Mouse (Mus musculus): ENCODE measurements around the gene Rab11fip3. TPM values are rescaled to one million over a fixed set of nuclear protein-coding genes. Genes with fewer than 3 reads are reported as not detected.
A peak's percentile ranks its signal among the peaks of the same experiment; 100 is the strongest.

The Rab11fip3 gene
- polyA plus RNA-seq, 1 experiment from 2014 or later = 29.0 TPM

GRCm38 (mm10) chr17:25984066-25984465, 85.3 kb downstream of the Rab11fip3 start:
- Histone ChIP-seq H3K4me2 (ENCODE audit: low read depth, low read length) (peak overlapping the region; percentile 54), H3K9me3 (ENCODE audit: control insufficient read depth, low read length) (no peaks in the 10 kb centered on the region), H3K27me3 (ENCODE audit: control insufficient read depth, insufficient read depth, low read length) (no peaks in the 10 kb centered on the region), H3K36me3 (ENCODE audit: control insufficient read depth, insufficient read depth, low read length) (no peaks in the 10 kb centered on the region), H3K27ac (ENCODE audit: low read depth, low read length) (no peak overlapping the region), H3K4me1 (ENCODE audit: control insufficient read depth, insufficient read depth, low read length) (peaks cover 11% of the 10 kb centered on the region), H3K4me3 (ENCODE audit: low read depth, low read length) (peak overlapping the region; percentile 77), H3K9ac (replicated peaks; ENCODE audit: low read depth, low read length) (no peak overlapping the region)
- no peak for ATAC-seq (ENCODE audit: low read depth)
- WGBS = 100% methylated on average over 1 of the region's 1 CpGs

DNA sequence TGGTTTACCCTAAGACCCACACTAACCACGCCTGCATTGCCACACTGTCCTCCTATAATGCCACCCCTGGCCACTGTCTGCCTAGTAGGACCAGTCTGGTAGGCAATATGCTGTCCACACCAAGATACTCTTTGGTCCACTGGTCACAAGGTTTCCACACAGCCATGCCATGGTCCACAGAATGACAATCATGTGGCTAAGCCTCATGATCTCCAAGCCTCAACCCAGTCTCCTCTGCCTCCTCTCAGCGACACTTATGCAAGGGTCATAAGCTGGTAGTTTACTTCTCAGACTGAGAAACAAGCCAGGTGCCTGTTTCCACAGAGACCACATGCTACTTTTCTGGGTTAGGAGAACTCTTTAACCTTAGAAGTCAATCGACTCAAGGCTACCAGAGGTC, 86.4 kb downstream of the Rab11fip3 start:
- Histone ChIP-seq H3K4me3 (ENCODE audit: low read depth, low read length) (no peak overlapping the region), H3K27me3 (ENCODE audit: control insufficient read depth, insufficient read depth, low read length) (no peaks in the 10 kb centered on the region), H3K4me2 (ENCODE audit: low read depth, low read length) (no peak overlapping the region), H3K36me3 (ENCODE audit: control insufficient read depth, insufficient read depth, low read length) (no peaks in the 10 kb centered on the region), H3K27ac (ENCODE audit: low read depth, low read length) (no peak overlapping the region), H3K9ac (replicated peaks; ENCODE audit: low read depth, low read length) (no peak overlapping the region), H3K4me1 (ENCODE audit: control insufficient read depth, insufficient read depth, low read length) (peaks cover 11% of the 10 kb centered on the region), H3K9me3 (ENCODE audit: control insufficient read depth, low read length) (no peaks in the 10 kb centered on the region)
- 92% methylated on average over 3 of the region's 3 CpGs for WGBS
- no peak for ATAC-seq (ENCODE audit: low read depth)

DNA sequence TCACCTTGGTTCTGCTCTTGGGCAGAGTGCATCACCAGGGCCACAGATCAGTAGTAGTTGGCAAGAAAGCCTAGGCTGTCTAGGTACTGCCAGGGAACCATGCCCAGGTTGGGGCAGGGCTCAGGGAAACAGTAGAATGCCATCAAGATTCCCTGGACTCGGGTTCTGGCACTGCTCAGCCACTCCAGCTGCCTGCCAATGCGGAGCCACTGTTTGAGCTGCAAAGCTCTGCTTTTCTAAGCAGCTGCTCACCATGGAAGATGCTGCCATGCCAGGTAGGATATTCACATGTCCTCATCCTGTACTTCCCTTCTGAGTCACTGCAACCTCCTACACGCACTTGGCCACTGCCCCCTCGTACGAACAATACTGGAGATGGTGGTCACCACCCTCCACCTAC, 88.5 kb downstream of the Rab11fip3 start:
- H3K9ac ChIP-seq (replicated peaks; ENCODE audit: low read depth, low read length) = no peak overlapping the region
- no peaks in the 10 kb centered on the region for H3K36me3 ChIP-seq (ENCODE audit: control insufficient read depth, insufficient read depth, low read length)
- H3K4me1 ChIP-seq (ENCODE audit: control insufficient read depth, insufficient read depth, low read length) = peaks cover 11% of the 10 kb centered on the region
- WGBS = 93% methylated on average over 5 of the region's 5 CpGs
- H3K27ac ChIP-seq (ENCODE audit: low read depth, low read length) = no peak overlapping the region
- H3K27me3 ChIP-seq (ENCODE audit: control insufficient read depth, insufficient read depth, low read length) = no peaks in the 10 kb centered on the region
- H3K4me3 ChIP-seq (ENCODE audit: low read depth, low read length) = no peak overlapping the region
- no peaks in the 10 kb centered on the region for H3K9me3 ChIP-seq (ENCODE audit: control insufficient read depth, low read length)
- H3K4me2 ChIP-seq (ENCODE audit: low read depth, low read length) = no peak overlapping the region
- no peak for ATAC-seq (ENCODE audit: low read depth)

DNA sequence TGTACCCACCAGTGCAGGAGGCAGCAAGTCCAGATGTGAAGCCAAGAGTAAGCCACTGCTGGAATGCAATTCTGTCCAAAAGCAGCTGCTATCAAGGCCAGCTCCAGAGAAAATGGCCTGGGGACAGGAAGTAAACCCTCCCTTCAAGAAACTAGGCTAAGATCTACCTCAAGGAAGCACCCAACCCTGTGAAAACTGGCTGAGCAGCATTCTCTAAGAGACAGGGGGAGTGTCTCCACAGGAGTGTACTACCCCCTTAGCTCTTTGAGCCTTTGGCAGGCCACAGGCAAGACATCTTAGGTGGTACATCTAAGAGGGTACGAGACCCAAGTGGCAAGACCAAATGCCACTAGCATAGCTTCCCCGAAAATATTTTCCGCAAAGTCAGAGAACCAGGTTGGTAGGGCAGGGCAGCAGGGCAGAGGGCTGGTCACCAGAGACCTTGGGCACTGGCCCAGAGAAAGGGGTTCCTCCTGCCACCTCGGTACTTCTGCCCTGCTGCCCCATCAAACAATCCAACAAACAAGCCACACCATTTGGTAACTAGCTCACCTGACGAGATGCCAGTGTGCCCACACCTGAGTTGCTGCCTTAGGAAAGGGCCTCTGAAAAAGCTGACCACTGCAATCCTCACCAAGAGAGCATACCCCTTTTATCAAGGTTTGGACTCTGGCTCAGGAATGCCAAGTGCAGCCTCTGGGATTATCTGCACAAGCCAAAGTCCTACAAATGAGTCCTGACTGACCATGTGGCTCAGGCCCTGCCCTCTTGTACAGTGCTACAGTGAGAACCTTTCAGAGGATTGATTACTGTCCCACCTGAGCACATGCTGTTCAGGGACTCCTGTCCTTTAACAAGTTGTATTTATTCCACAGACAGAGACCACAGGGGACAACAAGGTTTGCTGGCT, 89.3 kb downstream of the Rab11fip3 start:
- WGBS = 95% methylated on average over 5 of the region's 5 CpGs
- H3K27me3 ChIP-seq (ENCODE audit: control insufficient read depth, insufficient read depth, low read length) = no peaks in the 10 kb centered on the region

GRCm38 (mm10) chr17:25970954-25971707, 98.2 kb downstream of the Rab11fip3 start:
- no peak overlapping the region for H3K4me3 ChIP-seq (ENCODE audit: low read depth, low read length)
- H3K9ac ChIP-seq (replicated peaks; ENCODE audit: low read depth, low read length) = no peak overlapping the region
- H3K27me3 ChIP-seq (ENCODE audit: control insufficient read depth, insufficient read depth, low read length) = no peaks in the 10 kb centered on the region
- 91% methylated on average over 4 of the region's 4 CpGs for WGBS
- H3K4me1 ChIP-seq (ENCODE audit: control insufficient read depth, insufficient read depth, low read length) = no peaks in the 10 kb centered on the region
- H3K4me2 ChIP-seq (ENCODE audit: low read depth, low read length) = no peak overlapping the region
- ATAC-seq (ENCODE audit: low read depth) = no peak
- H3K9me3 ChIP-seq (ENCODE audit: control insufficient read depth, low read length) = no peaks in the 10 kb centered on the region
- no peak overlapping the region for H3K27ac ChIP-seq (ENCODE audit: low read depth, low read length)
- H3K36me3 ChIP-seq (ENCODE audit: control insufficient read depth, insufficient read depth, low read length) = no peaks in the 10 kb centered on the region

More for the DNA sequence above, 89.3 kb downstream of the Rab11fip3 start:
- no peaks in the 10 kb centered on the region for H3K36me3 ChIP-seq (ENCODE audit: control insufficient read depth, insufficient read depth, low read length)
- no peak overlapping the region for H3K27ac ChIP-seq (ENCODE audit: low read depth, low read length)
- no peak for ATAC-seq (ENCODE audit: low read depth)
- H3K4me2 ChIP-seq (ENCODE audit: low read depth, low read length) = no peak overlapping the region
- no peaks in the 10 kb centered on the region for H3K9me3 ChIP-seq (ENCODE audit: control insufficient read depth, low read length)
- H3K4me1 ChIP-seq (ENCODE audit: control insufficient read depth, insufficient read depth, low read length) = peaks cover 11% of the 10 kb centered on the region
- no peak overlapping the region for H3K9ac ChIP-seq (replicated peaks; ENCODE audit: low read depth, low read length)
- H3K4me3 ChIP-seq (ENCODE audit: low read depth, low read length) = no peak overlapping the region

- Histone ChIP-seq H3K9ac (replicated peaks; ENCODE audit: low read depth, low read length) (no peak overlapping the region), H3K4me2 (ENCODE audit: low read depth, low read length) (no peak overlapping the region), H3K4me3 (ENCODE audit: low read depth, low read length) (no peak overlapping the region), H3K27me3 (ENCODE audit: control insufficient read depth, insufficient read depth, low read length) (no peaks in the 10 kb centered on the region), H3K36me3 (ENCODE audit: control insufficient read depth, insufficient read depth, low read length) (no peaks in the 10 kb centered on the region), H3K9me3 (ENCODE audit: control insufficient read depth, low read length) (no peaks in the 10 kb centered on the region), H3K27ac (ENCODE audit: low read depth, low read length) (no peak overlapping the region), H3K4me1 (ENCODE audit: control insufficient read depth, insufficient read depth, low read length) (no peaks in the 10 kb centered on the region)
- no peak for ATAC-seq (ENCODE audit: low read depth)
- 89% methylated on average over 9 of the region's 9 CpGs for WGBS
Measured at GRCm38 (mm10) chr17:25970448-25970847, 98.9 kb downstream of the Rab11fip3 start.

- H3K4me2 ChIP-seq (ENCODE audit: low read depth, low read length) = no peak overlapping the region
- peaks cover 2% of the 10 kb centered on the region; the same call in 1 of the 2 replicates for H3K36me3 ChIP-seq (ENCODE audit: control insufficient read depth, insufficient read depth, low read length)
- no peaks in the 10 kb centered on the region for H3K27me3 ChIP-seq (ENCODE audit: control insufficient read depth, insufficient read depth, low read length)
- H3K27ac ChIP-seq (ENCODE audit: low read depth, low read length) = no peak overlapping the region
- ATAC-seq (ENCODE audit: low read depth) = no peak
- H3K4me1 ChIP-seq (ENCODE audit: control insufficient read depth, insufficient read depth, low read length) = no peaks in the 10 kb centered on the region
- no peak overlapping the region for H3K4me3 ChIP-seq (ENCODE audit: low read depth, low read length)
- 84% methylated on average over 1 of the region's 1 CpGs for WGBS
- no peaks in the 10 kb centered on the region for H3K9me3 ChIP-seq (ENCODE audit: control insufficient read depth, low read length)
- H3K9ac ChIP-seq (replicated peaks; ENCODE audit: low read depth, low read length) = no peak overlapping the region
Measured at GRCm38 (mm10) chr17:25968176-25968575, 101.2 kb downstream of the Rab11fip3 start.

- no peaks in the 10 kb centered on the region for H3K9me3 ChIP-seq (ENCODE audit: control insufficient read depth, low read length)
- 43% methylated on average over 3 of the region's 3 CpGs for WGBS
- H3K4me3 ChIP-seq (ENCODE audit: low read depth, low read length) = no peak overlapping the region
- no peak overlapping the region for H3K9ac ChIP-seq (replicated peaks; ENCODE audit: low read depth, low read length)
- ATAC-seq (ENCODE audit: low read depth) = no peak
- no peaks in the 10 kb centered on the region for H3K4me1 ChIP-seq (ENCODE audit: control insufficient read depth, insufficient read depth, low read length)
- H3K27me3 ChIP-seq (ENCODE audit: control insufficient read depth, insufficient read depth, low read length) = no peaks in the 10 kb centered on the region
- no peak overlapping the region for H3K27ac ChIP-seq (ENCODE audit: low read depth, low read length)
- H3K4me2 ChIP-seq (ENCODE audit: low read depth, low read length) = no peak overlapping the region
- peaks cover 2% of the 10 kb centered on the region; the same call in 1 of the 2 replicates for H3K36me3 ChIP-seq (ENCODE audit: control insufficient read depth, insufficient read depth, low read length)
Measured at GRCm38 (mm10) chr17:25967652-25968051, 101.7 kb downstream of the Rab11fip3 start.

DNA sequence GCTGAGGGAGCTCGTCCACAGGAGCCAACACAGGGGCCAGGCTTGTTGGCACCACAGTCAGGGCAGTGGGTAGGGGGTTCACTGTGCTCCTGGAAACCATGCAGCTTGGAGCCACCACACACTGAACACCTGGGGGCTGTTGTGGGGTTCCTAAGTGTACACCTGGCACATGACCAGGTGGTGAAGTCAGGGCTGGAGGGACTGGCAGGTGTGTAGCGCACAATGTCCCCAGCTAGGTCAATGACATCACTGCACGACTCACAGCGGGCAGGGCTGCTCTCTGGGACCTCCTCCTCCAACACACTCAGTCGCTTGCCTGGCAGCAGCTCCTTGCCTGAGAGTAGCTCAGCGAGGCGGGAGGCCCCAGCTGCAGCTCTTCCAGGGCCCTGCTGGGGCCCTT, 105.1 kb downstream of the Rab11fip3 start:
- no peaks in the 10 kb centered on the region for H3K27me3 ChIP-seq (ENCODE audit: control insufficient read depth, insufficient read depth, low read length)
- 88% methylated on average over 7 of the region's 7 CpGs for WGBS
- no peaks in the 10 kb centered on the region for H3K9me3 ChIP-seq (ENCODE audit: control insufficient read depth, low read length)
- H3K4me1 ChIP-seq (ENCODE audit: control insufficient read depth, insufficient read depth, low read length) = no peaks in the 10 kb centered on the region
- no peak overlapping the region for H3K9ac ChIP-seq (replicated peaks; ENCODE audit: low read depth, low read length)
- no peak overlapping the region for H3K4me2 ChIP-seq (ENCODE audit: low read depth, low read length)
- no peak for ATAC-seq (ENCODE audit: low read depth)
- no peak overlapping the region for H3K27ac ChIP-seq (ENCODE audit: low read depth, low read length)
- peaks cover 8% of the 10 kb centered on the region for H3K36me3 ChIP-seq (ENCODE audit: control insufficient read depth, insufficient read depth, low read length)
- H3K4me3 ChIP-seq (ENCODE audit: low read depth, low read length) = no peak overlapping the region
